Mouse (Mus musculus) layer of hippocampus, adult 2 months (tissue): ENCODE results near the gene Slc16a6. TPM values are rescaled to one million over a fixed set of nuclear protein-coding genes. Genes with fewer than 3 reads are reported as not detected.

Source experiments
- DNase-seq, 2 experiments: peaks; one replicate each; pipeline ENCODE4 v3.0.0; 2022; ENCODE audit warnings: low spot score in 2 of 2
- H3K27ac ChIP-seq: fragments of 200-600 bp; 2 replicates; pipeline ENCODE4 v1.8.1; 2022
- H3K4me3 ChIP-seq: fragments of 200-600 bp; 2 replicates; pipeline ENCODE4 v1.8.1; 2022; ENCODE audit warnings: mild to moderate bottlenecking
- CTCF ChIP-seq: fragments of 200-600 bp; conservative IDR thresholded peaks from 2 replicates; pipeline ENCODE4 v1.8.1; 2022; ENCODE audit warnings: antibody characterized with exemption, mild to moderate bottlenecking, moderate library complexity
- total RNA-seq, 2 experiments: library from RNA; stranded (reverse); gene quantifications; 2 replicates each; pipeline ENCODE4 v1.2.3; 2021

The Slc16a6 gene
- total RNA-seq, 2 experiments from 2014 or later, result 7.2 to 8.1 TPM

DNA sequence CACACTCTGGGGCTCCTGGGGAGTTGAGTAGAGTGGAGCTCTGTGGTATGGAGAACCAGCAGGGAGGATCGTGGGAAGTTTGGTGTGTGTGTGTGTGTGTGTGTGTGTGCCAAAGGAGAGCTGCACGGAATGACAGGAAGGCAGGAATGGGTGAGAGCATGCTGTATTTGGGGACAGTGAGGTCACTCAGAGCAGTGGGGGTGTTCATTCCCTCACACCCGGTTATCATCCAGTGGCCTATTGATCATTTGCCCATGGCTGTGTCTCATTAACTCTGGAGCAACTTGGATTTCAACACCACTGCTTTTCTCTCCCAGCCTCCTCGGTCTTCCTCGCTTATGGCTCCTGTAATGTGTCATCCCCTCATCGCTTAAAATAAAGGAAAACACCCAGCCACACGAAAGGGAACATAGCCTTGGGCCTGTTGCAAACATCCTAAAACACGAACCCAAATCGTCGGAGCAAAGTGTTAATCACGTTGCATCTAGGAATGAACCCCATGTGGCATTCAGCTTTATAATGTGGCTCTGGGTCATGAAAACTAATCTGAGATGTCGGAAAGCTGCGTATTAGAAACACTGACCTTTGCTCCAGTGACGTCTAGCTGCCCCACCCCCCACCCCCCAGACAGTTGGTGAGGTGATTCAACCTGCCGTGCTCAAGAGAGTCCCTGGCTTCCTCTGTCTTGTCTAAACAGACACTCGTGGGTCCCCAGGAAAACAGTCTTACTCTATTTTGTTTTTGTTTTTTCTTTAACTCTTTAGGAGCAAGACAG lies 4.4 kb upstream of the Slc16a6 start:
- H3K4me3 ChIP-seq, result no peak overlapping the region
- no peak for DNase-seq
- TF ChIP-seq CTCF, result no peak

DNA sequence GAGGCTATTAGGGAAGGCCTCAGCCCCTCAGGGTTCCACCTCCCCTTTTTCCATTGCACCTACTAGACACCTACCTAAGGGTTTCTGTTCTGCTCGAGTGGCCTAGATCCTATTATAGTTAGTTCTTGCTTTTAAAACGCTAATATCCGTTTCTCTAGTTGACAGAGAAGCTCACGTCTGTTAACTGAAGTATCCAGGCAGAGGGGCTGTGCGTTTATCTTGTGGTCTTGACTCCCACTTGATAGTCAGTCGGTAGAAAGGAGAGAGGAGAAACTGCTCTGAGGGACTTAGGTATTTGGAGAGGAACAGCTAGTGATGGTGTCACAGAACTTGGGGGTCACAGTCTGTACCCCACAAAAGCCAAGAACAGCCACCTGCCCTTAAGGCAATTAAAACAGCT lies 3.3 kb upstream of the Slc16a6 start:
- no peak for DNase-seq
- Histone ChIP-seq H3K4me3 (no peak overlapping the region), H3K27ac (no peak overlapping the region)
- TF ChIP-seq CTCF, result no peak

More for the DNA sequence above, 4.4 kb upstream of the Slc16a6 start:
- H3K27ac ChIP-seq, result no peak overlapping the region

- H3K4me3 ChIP-seq, result no peak overlapping the region
- no peak for TF ChIP-seq CTCF
- H3K27ac ChIP-seq, result no peak overlapping the region
- no peak for DNase-seq
These were observed 2.8 kb upstream of the Slc16a6 start for GRCm38 (mm10) chr11:109476241-109476640.

DNA sequence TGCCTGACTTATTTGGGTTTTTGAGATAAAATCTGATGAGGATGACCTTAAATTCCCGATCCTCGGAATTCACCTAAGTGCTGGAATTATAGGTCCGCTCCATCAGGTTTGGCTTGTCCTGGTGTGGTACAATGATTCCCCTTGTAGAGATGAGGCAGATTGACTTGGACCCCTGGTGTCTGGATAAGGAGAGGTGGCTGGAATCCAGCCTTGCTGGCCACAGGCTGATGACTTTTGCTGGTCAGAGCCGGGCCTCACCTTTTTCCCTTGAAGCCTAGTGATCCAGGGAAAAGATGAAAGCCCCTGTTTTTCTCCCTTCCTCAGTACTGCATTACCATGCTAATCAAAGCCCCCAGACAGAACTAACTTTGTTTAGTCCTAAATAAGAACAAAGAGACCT lies 2.3 kb upstream of the Slc16a6 start:
- DNase-seq, result no peak
- no peak for TF ChIP-seq CTCF
- no peak overlapping the region for H3K4me3 ChIP-seq
- H3K27ac ChIP-seq, result no peak overlapping the region

GRCm38 (mm10) chr11:109474836-109475235 lies 1.4 kb upstream of the Slc16a6 start:
- H3K4me3 ChIP-seq, result no peak overlapping the region
- no peak for TF ChIP-seq CTCF
- no peak overlapping the region for H3K27ac ChIP-seq
- DNase-seq, result no peak

DNA sequence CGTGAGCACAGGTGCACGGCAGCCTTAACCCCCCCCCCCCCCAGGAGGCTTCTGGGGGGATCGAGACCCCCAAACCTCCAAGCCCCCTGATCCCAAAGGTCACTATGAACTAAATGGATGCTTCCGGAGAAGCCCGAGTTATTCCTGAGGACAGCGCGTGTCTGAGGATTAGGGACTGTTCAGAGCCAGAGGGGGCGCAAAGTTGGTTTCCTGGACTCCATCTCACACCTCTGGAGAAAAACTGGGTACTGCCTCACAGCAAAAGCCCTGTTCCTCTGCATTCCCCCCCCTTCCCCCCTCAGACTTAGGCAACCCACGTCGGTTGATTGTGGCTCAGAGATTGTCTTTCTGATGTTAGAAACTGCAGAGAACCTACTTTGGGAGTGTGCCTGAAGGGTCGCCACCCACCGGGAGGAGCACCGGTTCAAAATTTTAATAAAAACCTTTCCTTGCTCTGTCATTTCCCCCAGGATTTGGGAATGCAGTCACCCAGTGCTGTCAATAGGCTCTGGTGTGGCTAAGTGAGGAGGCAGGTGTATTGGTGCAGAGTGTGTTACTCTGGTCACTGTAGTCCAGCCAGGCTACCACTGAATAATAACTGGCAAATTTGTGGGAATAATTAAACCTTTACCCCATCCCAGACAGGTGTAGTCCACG lies 816 bp upstream of the Slc16a6 start:
- Histone ChIP-seq H3K4me3 (peak overlapping the region; percentile 88), H3K27ac (peak overlapping the region; percentile 95)
- no peak for DNase-seq
- no peak; the same call in 1 of the 2 replicates for TF ChIP-seq CTCF

GRCm38 (mm10) chr11:109472821-109473170 lies 602 bp downstream of the Slc16a6 start:
- no peak for DNase-seq
- peak overlapping the region; percentile 88 for H3K4me3 ChIP-seq
- peak overlapping the region; percentile 95 for H3K27ac ChIP-seq
- no peak for TF ChIP-seq CTCF

GRCm38 (mm10) chr11:109472171-109472691 lies 1.2 kb downstream of the Slc16a6 start:
- H3K27ac ChIP-seq, result peak overlapping the region; percentile 95; the same call in 1 of the 2 replicates
- no peak for DNase-seq

DNA sequence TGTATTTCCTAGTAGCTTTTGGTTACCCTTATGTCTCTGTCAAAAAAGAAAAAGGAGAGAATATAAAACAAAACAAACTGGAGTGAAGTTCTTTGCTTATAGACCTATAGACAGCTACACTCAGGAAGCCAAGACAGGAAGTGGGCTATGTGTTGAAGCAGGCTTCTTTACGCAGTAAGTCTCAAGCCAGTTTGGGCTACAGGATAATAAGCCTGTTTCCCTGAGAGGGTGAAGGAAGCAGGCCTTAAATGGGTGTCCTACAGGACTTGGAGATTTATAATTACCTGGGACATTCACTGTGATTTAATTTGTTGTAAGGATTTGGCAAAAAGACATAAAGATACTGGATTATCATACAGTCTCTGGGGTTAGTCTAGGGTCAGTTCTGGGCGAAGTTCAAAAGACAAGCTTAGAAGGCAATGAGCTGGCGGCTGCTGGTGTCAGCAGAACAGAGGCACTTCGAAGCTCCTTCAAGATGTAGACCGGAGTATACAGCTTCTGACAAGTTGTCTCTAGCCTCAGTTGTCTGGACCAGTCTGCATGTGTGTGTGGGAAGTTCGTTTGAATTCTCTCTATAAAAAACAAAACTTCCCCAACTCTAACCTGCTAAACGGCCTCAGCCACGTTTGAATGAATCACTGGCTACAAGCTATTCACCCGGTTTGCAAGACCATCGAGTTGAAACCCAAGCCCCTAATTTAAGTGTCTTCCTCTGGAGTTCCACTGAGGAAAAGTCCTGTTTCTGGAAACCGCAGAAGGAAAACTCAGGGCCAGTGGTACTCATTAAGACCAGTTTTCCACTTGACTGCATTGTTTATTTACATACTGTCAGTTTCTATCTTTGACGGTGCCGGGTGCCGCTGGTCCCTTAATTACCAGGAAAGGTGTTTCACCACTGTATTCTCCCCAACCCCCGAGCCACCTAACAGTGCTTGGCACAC lies 2.2 kb downstream of the Slc16a6 start:
- peak overlapping the region; percentile 88; the same call in 1 of the 2 replicates for H3K4me3 ChIP-seq
- no peak for TF ChIP-seq CTCF
- H3K27ac ChIP-seq, result peak overlapping the region; percentile 23; the same call in 1 of the 2 replicates
- DNase-seq, result no peak

More at GRCm38 (mm10) chr11:109472171-109472691, 1.2 kb downstream of the Slc16a6 start:
- TF ChIP-seq CTCF, result 0 out of 2 replicates have a peak, but pooled peaks have one; percentile 2
- H3K4me3 ChIP-seq, result peak overlapping the region; percentile 88

GRCm38 (mm10) chr11:109470170-109470569 lies 3.2 kb downstream of the Slc16a6 start:
- no peak for TF ChIP-seq CTCF

DNA sequence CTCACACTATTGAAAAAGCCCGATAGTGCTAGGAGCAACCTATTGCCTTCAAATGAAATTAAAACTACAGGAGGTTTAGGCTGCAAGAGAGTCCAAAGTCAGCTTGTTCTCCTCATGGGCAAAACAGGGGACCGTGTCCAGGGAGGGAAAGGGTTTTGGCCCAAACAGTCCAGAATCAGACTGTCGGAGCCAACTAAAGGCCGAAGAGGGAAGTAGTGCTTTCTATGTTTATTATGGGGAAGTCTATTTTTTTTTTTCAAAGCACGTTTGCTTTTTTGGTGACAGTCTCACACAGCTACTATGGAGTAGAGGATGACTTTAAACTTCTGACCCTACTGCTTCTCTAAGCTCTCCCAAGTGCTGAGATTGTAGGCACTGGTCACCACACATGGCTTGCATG lies 5.3 kb downstream of the Slc16a6 start:
- TF ChIP-seq CTCF, result no peak
- no peak for DNase-seq
- H3K27ac ChIP-seq, result no peak overlapping the region
- no peak overlapping the region for H3K4me3 ChIP-seq

More at GRCm38 (mm10) chr11:109470170-109470569, 3.2 kb downstream of the Slc16a6 start:
- Histone ChIP-seq H3K27ac (0 out of 2 replicates have a peak overlapping the region, but pooled peaks have one; percentile 23), H3K4me3 (no peak overlapping the region)
- DNase-seq, result no peak

DNA sequence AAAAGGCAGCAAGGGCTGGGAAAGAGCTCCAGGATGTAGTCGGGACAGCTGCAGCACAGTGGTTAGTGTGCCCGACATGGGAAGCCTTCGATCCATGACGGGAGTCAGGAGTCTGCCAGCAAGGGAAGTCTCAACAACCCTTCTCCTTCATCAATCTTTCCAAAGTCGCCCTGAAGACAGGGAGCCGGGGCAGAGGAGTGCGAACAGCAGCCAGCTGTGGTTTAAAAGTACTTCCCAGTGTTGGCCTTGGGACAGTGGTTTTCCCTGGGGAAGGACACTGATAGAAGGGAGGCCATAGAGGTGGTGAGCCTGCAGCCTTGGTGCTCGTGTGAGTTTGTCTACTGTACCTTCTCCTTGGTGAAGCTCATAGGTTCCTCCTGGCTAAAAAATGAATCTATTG lies 6.4 kb downstream of the Slc16a6 start:
- H3K27ac ChIP-seq, result no peak overlapping the region
- no peak for DNase-seq
- TF ChIP-seq CTCF, result no peak
- H3K4me3 ChIP-seq, result no peak overlapping the region
